Mouse (Mus musculus): ENCODE measurements around the gene Zbtb6. TPM values are rescaled to one million over a fixed set of nuclear protein-coding genes. Genes with fewer than 3 reads are reported as not detected.

The Zbtb6 gene
- total and polyA plus RNA-seq, 2 experiments from 2014 or later: 2.3 to 7.4 TPM

GRCm38 (mm10) chr2:37480039-37480438, 37.1 kb upstream of the Zbtb6 start:
- Histone ChIP-seq H3K9me3 (replicated peaks; ENCODE audit: control insufficient read depth, low read length) (no peaks in the 10 kb centered on the region), H3K9ac (replicated peaks; ENCODE audit: low read depth, low read length) (no peak overlapping the region), H3K36me3 (replicated peaks; ENCODE audit: control insufficient read depth, insufficient read depth, low read length) (peaks cover 41% of the 10 kb centered on the region), H3K4me2 (ENCODE audit: low read depth, low read length) (no peak overlapping the region), H3K4me3 (ENCODE audit: low read depth, low read length) (no peak overlapping the region), H3K4me1 (ENCODE audit: control insufficient read depth, insufficient read depth) (no peaks in the 10 kb centered on the region), H3K27me3 (ENCODE audit: control insufficient read depth, insufficient read depth, low read length) (no peaks in the 10 kb centered on the region), H3K27ac (ENCODE audit: low read depth) (no peak overlapping the region)
- ATAC-seq (ENCODE audit: insufficient read depth, low read depth) (no peak), DNase-seq (ENCODE audit: low spot score) (no peak)
- 91% methylated on average over 2 of the region's 2 CpGs for WGBS
- TF ChIP-seq CTCF (IDR thresholded peaks at IDR 0.05; ENCODE audit: low read depth): no peak

DNA sequence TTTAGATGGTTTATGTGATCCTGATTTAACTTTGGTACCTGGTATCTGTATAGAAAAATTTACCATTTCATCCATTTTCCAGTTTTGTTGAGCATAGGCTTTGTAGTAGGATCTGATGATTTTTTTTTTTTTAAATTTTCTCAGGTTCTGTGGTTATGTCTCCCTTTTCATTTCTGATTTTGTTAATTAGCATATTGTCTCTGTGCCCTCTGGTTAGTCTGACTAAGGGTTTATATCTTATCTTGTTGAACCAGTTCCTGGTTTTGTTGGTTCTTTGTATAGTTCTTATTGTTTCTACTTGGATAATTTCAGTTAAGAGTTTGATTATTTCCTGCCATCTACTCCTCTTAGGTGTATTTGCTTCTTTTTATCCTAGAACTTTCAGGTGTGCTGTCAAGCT, 36.6 kb upstream of the Zbtb6 start:
- TF ChIP-seq CTCF (IDR thresholded peaks at IDR 0.05; ENCODE audit: low read depth): no peak
- no peak for TF ChIP-seq EP300 (IDR thresholded peaks at IDR 0.05; ENCODE audit: low read depth)
- H3K27ac ChIP-seq (ENCODE audit: low read depth): no peak overlapping the region
- no peaks in the 10 kb centered on the region for H3K4me1 ChIP-seq (ENCODE audit: control insufficient read depth, insufficient read depth)
- no peaks in the 10 kb centered on the region for H3K9me3 ChIP-seq (replicated peaks; ENCODE audit: control insufficient read depth, low read length)
- ATAC-seq (ENCODE audit: insufficient read depth, low read depth): no peak
- H3K9ac ChIP-seq (replicated peaks; ENCODE audit: low read depth, low read length): no peak overlapping the region
- H3K4me3 ChIP-seq (ENCODE audit: low read depth, low read length): no peak overlapping the region
- peaks cover 39% of the 10 kb centered on the region for H3K36me3 ChIP-seq (replicated peaks; ENCODE audit: control insufficient read depth, insufficient read depth, low read length)
- H3K4me2 ChIP-seq (ENCODE audit: low read depth, low read length): no peak overlapping the region
- no peak for DNase-seq (ENCODE audit: low spot score)
- H3K27me3 ChIP-seq (ENCODE audit: control insufficient read depth, insufficient read depth, low read length): no peaks in the 10 kb centered on the region

DNA sequence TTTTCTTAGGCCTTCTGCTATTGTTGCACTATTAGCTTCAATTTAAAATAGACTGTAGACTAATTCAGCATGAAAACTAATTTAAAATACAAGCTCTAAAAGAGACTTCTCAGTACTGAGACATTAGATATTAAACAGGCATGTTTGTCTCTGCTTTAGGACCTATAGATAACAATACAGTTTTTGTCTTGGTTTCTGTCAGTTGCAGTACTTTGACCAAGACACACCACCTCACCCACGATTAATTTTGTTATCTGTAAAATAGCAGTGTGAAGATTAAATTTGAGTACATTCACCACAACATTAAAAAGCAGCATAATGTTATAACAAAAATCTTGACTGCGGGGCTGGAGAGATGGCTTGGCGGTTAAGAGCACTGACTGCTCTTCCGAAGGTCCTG, 23.3 kb upstream of the Zbtb6 start:
- Histone ChIP-seq H3K9ac (replicated peaks; ENCODE audit: low read depth, low read length) (no peak overlapping the region), H3K36me3 (replicated peaks; ENCODE audit: control insufficient read depth, insufficient read depth, low read length) (peaks cover 12% of the 10 kb centered on the region; the same call in 1 of the 2 replicates), H3K4me1 (ENCODE audit: control insufficient read depth, insufficient read depth) (no peaks in the 10 kb centered on the region), H3K9me3 (replicated peaks; ENCODE audit: control insufficient read depth, low read length) (no peaks in the 10 kb centered on the region), H3K4me3 (ENCODE audit: low read depth, low read length) (no peak overlapping the region), H3K4me2 (ENCODE audit: low read depth, low read length) (no peak overlapping the region), H3K27me3 (ENCODE audit: control insufficient read depth, insufficient read depth, low read length) (no peaks in the 10 kb centered on the region), H3K27ac (ENCODE audit: low read depth) (no peak overlapping the region)
- ATAC-seq (ENCODE audit: insufficient read depth, low read depth) (no peak), DNase-seq (ENCODE audit: low spot score) (no peak)
- 86% methylated on average over 4 of the region's 4 CpGs for WGBS
- TF ChIP-seq CTCF (IDR thresholded peaks at IDR 0.05; ENCODE audit: low read depth): no peak

- no peak overlapping the region for H3K27ac ChIP-seq (ENCODE audit: low read depth)
- H3K9ac ChIP-seq (replicated peaks; ENCODE audit: low read depth, low read length): no peak overlapping the region
- H3K9me3 ChIP-seq (replicated peaks; ENCODE audit: control insufficient read depth, low read length): no peaks in the 10 kb centered on the region
- ATAC-seq (ENCODE audit: insufficient read depth, low read depth): no peak
- no peaks in the 10 kb centered on the region for H3K27me3 ChIP-seq (ENCODE audit: control insufficient read depth, insufficient read depth, low read length)
- H3K4me2 ChIP-seq (ENCODE audit: low read depth, low read length): no peak overlapping the region
- 95% methylated on average over 4 of the region's 4 CpGs for WGBS
- no peaks in the 10 kb centered on the region for H3K36me3 ChIP-seq (replicated peaks; ENCODE audit: control insufficient read depth, insufficient read depth, low read length)
- no peak overlapping the region for H3K4me3 ChIP-seq (ENCODE audit: low read depth, low read length)
- TF ChIP-seq CTCF (IDR thresholded peaks at IDR 0.05; ENCODE audit: low read depth): no peak
- no peak for TF ChIP-seq EP300 (IDR thresholded peaks at IDR 0.05; ENCODE audit: low read depth)
- no peak for DNase-seq (ENCODE audit: low spot score)
- H3K4me1 ChIP-seq (ENCODE audit: control insufficient read depth, insufficient read depth): no peaks in the 10 kb centered on the region
Observed at GRCm38 (mm10) chr2:37460707-37461106, 17.7 kb upstream of the Zbtb6 start.

GRCm38 (mm10) chr2:37452376-37452760, 9.4 kb upstream of the Zbtb6 start:
- H3K27me3 ChIP-seq (ENCODE audit: control insufficient read depth, insufficient read depth, low read length): no peaks in the 10 kb centered on the region
- peak overlapping the region; percentile 82 for H3K4me3 ChIP-seq (ENCODE audit: low read depth, low read length)
- peak overlapping the region; percentile 76 for H3K4me2 ChIP-seq (ENCODE audit: low read depth, low read length)
- WGBS: under 1% methylated on average over 20 of the region's 24 CpGs
- H3K36me3 ChIP-seq (replicated peaks; ENCODE audit: control insufficient read depth, insufficient read depth, low read length): no peaks in the 10 kb centered on the region
- peak overlapping the region; percentile 76 for H3K27ac ChIP-seq (ENCODE audit: low read depth)
- no peak for TF ChIP-seq CTCF (IDR thresholded peaks at IDR 0.05; ENCODE audit: low read depth)
- no peak; the same call in 1 of the 2 replicates for TF ChIP-seq EP300 (IDR thresholded peaks at IDR 0.05; ENCODE audit: low read depth)
- H3K9me3 ChIP-seq (replicated peaks; ENCODE audit: control insufficient read depth, low read length): no peaks in the 10 kb centered on the region
- no peaks in the 10 kb centered on the region for H3K4me1 ChIP-seq (ENCODE audit: control insufficient read depth, insufficient read depth)
- peak; percentile 74 for ATAC-seq (ENCODE audit: insufficient read depth, low read depth)
- peak overlapping the region; percentile 94 for H3K9ac ChIP-seq (replicated peaks; ENCODE audit: low read depth, low read length)
- DNase-seq (ENCODE audit: low spot score): no peak

DNA sequence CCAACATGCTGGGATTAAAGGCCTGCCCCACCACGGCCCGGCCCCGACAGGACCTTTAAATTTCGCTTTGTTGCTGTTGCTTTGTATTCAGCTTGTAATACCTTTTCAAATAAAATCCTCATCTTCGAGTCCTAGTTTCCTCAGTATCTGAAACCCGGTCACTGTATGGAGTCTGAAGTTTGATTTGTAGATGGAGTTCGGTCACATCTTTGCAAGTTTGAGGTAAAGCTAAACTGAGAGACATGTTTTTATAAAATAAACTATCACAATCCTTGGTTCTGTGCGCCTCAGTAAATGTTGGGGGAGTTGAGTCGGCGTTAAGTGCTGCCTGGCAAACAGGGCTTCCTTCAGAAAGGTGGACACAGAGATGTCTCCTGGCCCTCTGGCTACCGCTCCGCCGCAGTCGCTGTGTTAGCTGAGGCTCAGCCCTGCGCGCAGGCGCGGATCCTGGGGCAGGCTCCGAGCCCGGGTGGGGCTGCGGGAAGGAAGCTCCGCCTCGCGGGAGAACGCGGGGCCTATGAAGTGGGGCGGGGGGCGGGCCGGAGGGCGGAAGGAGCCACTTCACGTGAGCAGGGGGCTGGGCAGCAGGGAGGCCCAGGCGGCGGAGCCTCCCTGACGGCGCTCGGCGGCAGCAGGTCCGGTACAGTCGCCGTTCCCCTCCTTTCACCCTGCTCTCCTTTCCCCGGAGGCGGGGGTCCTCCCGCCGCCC, 8.8 kb upstream of the Zbtb6 start:
- Histone ChIP-seq H3K4me3 (ENCODE audit: low read depth, low read length) (peak overlapping the region; percentile 82), H3K4me2 (ENCODE audit: low read depth, low read length) (peak overlapping the region; percentile 76), H3K36me3 (replicated peaks; ENCODE audit: control insufficient read depth, insufficient read depth, low read length) (no peaks in the 10 kb centered on the region), H3K9ac (replicated peaks; ENCODE audit: low read depth, low read length) (peak overlapping the region; percentile 94), H3K27ac (ENCODE audit: low read depth) (peak overlapping the region; percentile 76), H3K27me3 (ENCODE audit: control insufficient read depth, insufficient read depth, low read length) (no peaks in the 10 kb centered on the region), H3K9me3 (replicated peaks; ENCODE audit: control insufficient read depth, low read length) (no peaks in the 10 kb centered on the region), H3K4me1 (ENCODE audit: control insufficient read depth, insufficient read depth) (no peaks in the 10 kb centered on the region)
- DNase-seq (ENCODE audit: low spot score) (peak; percentile 92), ATAC-seq (ENCODE audit: insufficient read depth, low read depth) (peak; percentile 99)
- TF ChIP-seq EP300 (IDR thresholded peaks at IDR 0.05; ENCODE audit: low read depth): peak; percentile 18; the same call in 1 of the 2 replicates
- no peak for TF ChIP-seq CTCF (IDR thresholded peaks at IDR 0.05; ENCODE audit: low read depth)
- 8% methylated on average over 32 of the region's 44 CpGs for WGBS
